Mouse (Mus musculus) kidney, postnatal 0 days (tissue): ENCODE data around the gene Mfsd4b5. TPM values are rescaled to one million over a fixed set of nuclear protein-coding genes. Genes with fewer than 3 reads are reported as not detected.
"Not testable (repeated sequence)": the region's sequence is repeated elsewhere in the genome, so short reads cannot be mapped to it uniquely, and the experiment has no call there.

Experiments used
- ATAC-seq: fragments of 200-750 bp; cut with Nextera tagmentation; replicated peaks from 2 replicates; pipeline ENCODE4 v1.8.0; 2017; ENCODE audit warnings: low read depth, moderate number of reproducible peaks, moderate TSS enrichment, moderate library complexity; ENCODE audit not compliant: low FRiP score
- DNase-seq: peaks from one replicate; pipeline ENCODE4 v3.0.0-alpha.2; 2016; ENCODE audit warnings: low spot score
- H3K27ac ChIP-seq: fragments of 300-500 bp; sonication (generic); 2 replicates; pipeline ENCODE4 v1.5.1; 2014; ENCODE audit warnings: mild to moderate bottlenecking
- H3K27me3 ChIP-seq: fragments of 300-500 bp; sonication (generic); 2 replicates; pipeline ENCODE4 v1.6.1; 2014; ENCODE audit warnings: low read length, mixed read lengths; ENCODE audit not compliant: insufficient read depth
- H3K36me3 ChIP-seq: fragments of 300-500 bp; sonication (generic); 2 replicates; pipeline ENCODE4 v1.6.1; 2014; ENCODE audit warnings: low read length, mixed read lengths; ENCODE audit not compliant: insufficient read depth
- H3K4me1 ChIP-seq: fragments of 300-500 bp; sonication (generic); replicated peaks from 2 replicates; pipeline ENCODE4 v1.6.1; 2014; ENCODE audit warnings: antibody characterized with exemption, low read length, mixed read lengths; ENCODE audit not compliant: insufficient read depth
- H3K4me2 ChIP-seq: fragments of 300-500 bp; sonication (generic); 2 replicates; pipeline ENCODE4 v1.6.1; 2014; ENCODE audit warnings: mild to moderate bottlenecking, low read length, moderate library complexity, mixed read lengths
- H3K4me3 ChIP-seq: fragments of 300-500 bp; sonication (generic); replicated peaks from 2 replicates; pipeline ENCODE4 v1.5.1; 2014; ENCODE audit warnings: low read depth, low read length
- H3K9ac ChIP-seq: fragments of 300-500 bp; sonication (generic); 2 replicates; pipeline ENCODE4 v1.6.1; 2014; ENCODE audit warnings: low read depth, low read length
- H3K9me3 ChIP-seq: fragments of 300-500 bp; sonication (generic); replicated peaks from 2 replicates; pipeline ENCODE4 v1.6.1; 2016; ENCODE audit warnings: low read length, inconsistent platforms, mixed read lengths
- CTCF ChIP-seq: IDR thresholded peaks from 2 replicates; pipeline ENCODE4 v1.5.1; 2016; ENCODE audit warnings: antibody characterized with exemption, low read depth, mild to moderate bottlenecking, moderate library complexity
- WGBS: fragments of 180-500 bp; shearing (Covaris S2); extraction: QIAGEN DNeasy Blood & Tissue Kit; methylation state at CpG from one replicate; pipeline ENCODE4 v1.1.7; 2014; 5-methylcytosine and 5-hydroxymethylcytosine counted together
- polyA plus RNA-seq: library from polyadenylated mRNA; unstranded; fragments of >200 nt; fragmentation: Nextera tagmentation; extraction: Ambion mirVana; gene quantifications from 2 replicates; pipeline ENCODE4 v1.2.1, GENCODE M21; 2015

Mfsd4b5 gene
- polyA plus RNA-seq, 1 experiment from 2014 or later = 11.8 TPM

- H3K4me3 ChIP-seq = no peak overlapping the region
- H3K4me2 ChIP-seq = no peak overlapping the region
- H3K9me3 ChIP-seq = no peaks in the 10 kb centered on the region
- no peak overlapping the region for H3K27ac ChIP-seq
- 60% methylated on average over 2 of the region's 2 CpGs for WGBS
- no peaks in the 10 kb centered on the region for H3K4me1 ChIP-seq
- TF ChIP-seq CTCF = peak; percentile 45
- H3K9ac ChIP-seq = no peak overlapping the region
- no peak for ATAC-seq
- peak; percentile 38 for DNase-seq
- H3K36me3 ChIP-seq = no peaks in the 10 kb centered on the region
- no peaks in the 10 kb centered on the region for H3K27me3 ChIP-seq
Observed at GRCm38 (mm10) chr10:39956340-39956878, 30.0 kb downstream of the Mfsd4b5 start.

- Histone ChIP-seq H3K36me3 (no peaks in the 10 kb centered on the region), H3K27me3 (no peaks in the 10 kb centered on the region)
- WGBS = 80% methylated on average over 2 of the region's 2 CpGs
Observed at GRCm38 (mm10) chr10:39955163-39955562, 31.3 kb downstream of the Mfsd4b5 start.

GRCm38 (mm10) chr10:39949377-39949954, 37.0 kb downstream of the Mfsd4b5 start:
- H3K4me3 ChIP-seq = no peak overlapping the region
- no peak for ATAC-seq
- no peaks in the 10 kb centered on the region for H3K4me1 ChIP-seq
- no peak for DNase-seq
- H3K9me3 ChIP-seq = no peaks in the 10 kb centered on the region
- no peak overlapping the region for H3K9ac ChIP-seq
- no peak overlapping the region for H3K27ac ChIP-seq
- WGBS = 91% methylated on average over 2 of the region's 2 CpGs
- TF ChIP-seq CTCF = no peak
- no peaks in the 10 kb centered on the region for H3K36me3 ChIP-seq
- no peak overlapping the region for H3K4me2 ChIP-seq
- no peaks in the 10 kb centered on the region for H3K27me3 ChIP-seq

More at GRCm38 (mm10) chr10:39955163-39955562, 31.3 kb downstream of the Mfsd4b5 start:
- Histone ChIP-seq H3K4me2 (no peak overlapping the region), H3K9me3 (no peaks in the 10 kb centered on the region), H3K27ac (no peak overlapping the region), H3K4me1 (no peaks in the 10 kb centered on the region), H3K4me3 (no peak overlapping the region), H3K9ac (no peak overlapping the region)
- no peak for ATAC-seq
- DNase-seq = no peak
- no peak for TF ChIP-seq CTCF

- not testable (repeated sequence) for H3K4me3 ChIP-seq, H3K27me3 ChIP-seq, H3K9me3 ChIP-seq, DNase-seq, H3K36me3 ChIP-seq, H3K4me1 ChIP-seq, ATAC-seq, H3K27ac ChIP-seq, H3K4me2 ChIP-seq, H3K9ac ChIP-seq
- 83% methylated on average over 3 of the region's 3 CpGs for WGBS
Observed at GRCm38 (mm10) chr10:39947195-39947594, 39.3 kb downstream of the Mfsd4b5 start.

- H3K27ac ChIP-seq = no peak overlapping the region
Observed at GRCm38 (mm10) chr10:39936553-39936952, 49.9 kb downstream of the Mfsd4b5 start.

GRCm38 (mm10) chr10:39926616-39927139, 59.8 kb downstream of the Mfsd4b5 start, which contains the start of gene Mfsd4b2:
Mfsd4b2 (minus strand) TSS chr10:39926923.
- H3K9ac ChIP-seq = peak within 1 kb of the TSS; percentile 51
- H3K27me3 ChIP-seq = no peaks in the 10 kb centered on the region
- H3K4me3 ChIP-seq = peak within 1 kb of the TSS; percentile 34
- DNase-seq (peak; percentile 62), ATAC-seq (no peak)
- no peaks in the 10 kb centered on the region for H3K9me3 ChIP-seq
- 0 out of 2 replicates have a peak, but pooled peaks cover 4% of the 10 kb centered on the region for H3K4me1 ChIP-seq
- under 1% methylated on average over 36 of the region's 41 CpGs for WGBS
- H3K36me3 ChIP-seq = no peaks in the 10 kb centered on the region
- no peak within 1 kb of the TSS for H3K27ac ChIP-seq
- H3K4me2 ChIP-seq = peak within 1 kb of the TSS; percentile 83
- peak; percentile 37; the same call in 1 of the 2 replicates for TF ChIP-seq CTCF

More at GRCm38 (mm10) chr10:39936553-39936952, 49.9 kb downstream of the Mfsd4b5 start:
- WGBS = 77% methylated on average over 7 of the region's 7 CpGs
- TF ChIP-seq CTCF = no peak
- no peaks in the 10 kb centered on the region for H3K9me3 ChIP-seq
- no peaks in the 10 kb centered on the region for H3K27me3 ChIP-seq
- no peaks in the 10 kb centered on the region for H3K4me1 ChIP-seq
- no peak overlapping the region for H3K4me3 ChIP-seq
- no peak overlapping the region for H3K4me2 ChIP-seq
- DNase-seq = no peak
- ATAC-seq = no peak
- no peaks in the 10 kb centered on the region for H3K36me3 ChIP-seq
- no peak overlapping the region for H3K9ac ChIP-seq

GRCm38 (mm10) chr10:39924556-39924955, 61.9 kb downstream of the Mfsd4b5 start:
- H3K27ac ChIP-seq, H3K4me3 ChIP-seq, H3K27me3 ChIP-seq, H3K4me1 ChIP-seq, H3K4me2 ChIP-seq, ATAC-seq, H3K36me3 ChIP-seq, H3K9ac ChIP-seq, DNase-seq, H3K9me3 ChIP-seq: not testable (repeated sequence)
- WGBS = 68% methylated on average over 8 of the region's 8 CpGs
